Mouse (Mus musculus) embryonic facial prominence, embryonic 13.5 days (tissue): ENCODE data around the gene Ccdc160. TPM values are rescaled to one million over a fixed set of nuclear protein-coding genes. Genes with fewer than 3 reads are reported as not detected.

Experiments used
- ATAC-seq: fragments of 200-750 bp; cut with Nextera tagmentation; 2 replicates; pipeline ENCODE4 v1.8.0; 2017; ENCODE audit warnings: low read depth; ENCODE audit not compliant: insufficient number of reproducible peaks, insufficient read depth, low FRiP score, low TSS enrichment
- H3K27ac ChIP-seq: fragments of 300-500 bp; sonication (generic); 2 replicates; pipeline ENCODE4 v1.5.1; 2015; ENCODE audit warnings: moderate library complexity, mild to moderate bottlenecking, inconsistent platforms
- H3K27me3 ChIP-seq: fragments of 300-500 bp; sonication (generic); 2 replicates; pipeline ENCODE4 v1.6.1; 2015; ENCODE audit warnings: mild to moderate bottlenecking, inconsistent platforms
- H3K36me3 ChIP-seq: fragments of 300-500 bp; sonication (generic); 2 replicates; pipeline ENCODE4 v1.6.1; 2015; ENCODE audit warnings: mild to moderate bottlenecking, inconsistent platforms
- H3K4me1 ChIP-seq: fragments of 300-500 bp; sonication (generic); 2 replicates; pipeline ENCODE4 v1.6.1; 2015; ENCODE audit warnings: inconsistent platforms
- H3K4me2 ChIP-seq: fragments of 300-500 bp; sonication (generic); 2 replicates; pipeline ENCODE4 v1.6.1; 2015; ENCODE audit warnings: moderate library complexity, mild to moderate bottlenecking, inconsistent platforms
- H3K4me3 ChIP-seq: fragments of 300-500 bp; sonication (generic); 2 replicates; pipeline ENCODE4 v1.5.1; 2015; ENCODE audit warnings: mild to moderate bottlenecking, inconsistent platforms
- H3K9ac ChIP-seq: fragments of 300-500 bp; sonication (generic); 2 replicates; pipeline ENCODE4 v1.6.1; 2015; ENCODE audit warnings: mild to moderate bottlenecking, inconsistent platforms
- H3K9me3 ChIP-seq: fragments of 300-500 bp; sonication (generic); 2 replicates; pipeline ENCODE4 v1.6.1; 2016; ENCODE audit warnings: inconsistent platforms
- WGBS: fragments of 180-500 bp; shearing (Covaris S2); methylation state at CpG from one replicate; pipeline ENCODE4 v1.1.7; 2015; ENCODE audit warnings: mixed read lengths; 5-methylcytosine and 5-hydroxymethylcytosine counted together
- polyA plus RNA-seq: library from polyadenylated mRNA; unstranded; fragments of >200 nt; fragmentation: Nextera tagmentation; extraction: Ambion mirVana; gene quantifications from 2 replicates; pipeline ENCODE4 v1.2.1, GENCODE M21; 2015

Gene Ccdc160
- polyA plus RNA-seq, 1 experiment from 2014 or later = not detected

GRCm38 (mm10) chrX:52775973-52776372 lies 15.0 kb upstream of the Ccdc160 start:
- Histone ChIP-seq H3K9me3 (no peaks in the 10 kb centered on the region), H3K9ac (no peak overlapping the region), H3K27ac (no peak overlapping the region), H3K4me3 (no peak overlapping the region), H3K4me2 (no peak overlapping the region), H3K36me3 (no peaks in the 10 kb centered on the region), H3K4me1 (no peaks in the 10 kb centered on the region), H3K27me3 (no peaks in the 10 kb centered on the region)
- 55% methylated on average over 3 of the region's 3 CpGs for WGBS
- no peak for ATAC-seq

- no peaks in the 10 kb centered on the region for H3K4me1 ChIP-seq
- no peak overlapping the region for H3K4me2 ChIP-seq
- ATAC-seq = no peak
- no peak overlapping the region for H3K4me3 ChIP-seq
- no peak overlapping the region for H3K9ac ChIP-seq
- no peak overlapping the region for H3K27ac ChIP-seq
- no peaks in the 10 kb centered on the region for H3K9me3 ChIP-seq
- WGBS = 82% methylated on average over 5 of the region's 5 CpGs
- no peaks in the 10 kb centered on the region for H3K27me3 ChIP-seq
- H3K36me3 ChIP-seq = no peaks in the 10 kb centered on the region
Measured at GRCm38 (mm10) chrX:52777671-52778070, 13.3 kb upstream of the Ccdc160 start.

GRCm38 (mm10) chrX:52783898-52784297 lies 7.1 kb upstream of the Ccdc160 start:
- ATAC-seq = no peak
- WGBS = 79% methylated on average over 5 of the region's 5 CpGs
- H3K4me3 ChIP-seq = no peak overlapping the region

GRCm38 (mm10) chrX:52791944-52792719 lies 1.1 kb downstream of the Ccdc160 start:
- H3K4me1 ChIP-seq = no peaks in the 10 kb centered on the region
- peaks cover 6% of the 10 kb centered on the region for H3K27me3 ChIP-seq
- H3K4me2 ChIP-seq = no peak overlapping the region
- no peak overlapping the region for H3K9ac ChIP-seq
- no peak for ATAC-seq
- H3K4me3 ChIP-seq = no peak overlapping the region
- H3K9me3 ChIP-seq = no peaks in the 10 kb centered on the region
- H3K36me3 ChIP-seq = no peaks in the 10 kb centered on the region
- 51% methylated on average over 10 of the region's 10 CpGs for WGBS
- no peak overlapping the region for H3K27ac ChIP-seq

More at GRCm38 (mm10) chrX:52783898-52784297, 7.1 kb upstream of the Ccdc160 start:
- H3K9ac ChIP-seq = no peak overlapping the region
- no peaks in the 10 kb centered on the region for H3K36me3 ChIP-seq
- H3K9me3 ChIP-seq = no peaks in the 10 kb centered on the region
- H3K27me3 ChIP-seq = no peaks in the 10 kb centered on the region
- no peak overlapping the region for H3K4me2 ChIP-seq
- H3K27ac ChIP-seq = no peak overlapping the region
- H3K4me1 ChIP-seq = no peaks in the 10 kb centered on the region

- Histone ChIP-seq H3K9ac (no peak overlapping the region), H3K4me1 (no peaks in the 10 kb centered on the region), H3K4me2 (no peak overlapping the region), H3K9me3 (no peaks in the 10 kb centered on the region), H3K27me3 (peaks cover 6% of the 10 kb centered on the region), H3K27ac (no peak overlapping the region), H3K4me3 (no peak overlapping the region), H3K36me3 (no peaks in the 10 kb centered on the region)
- ATAC-seq = no peak
- WGBS = 37% methylated on average over 6 of the region's 6 CpGs
Measured at GRCm38 (mm10) chrX:52792861-52793260, 1.9 kb downstream of the Ccdc160 start.

GRCm38 (mm10) chrX:52795816-52796215 lies 4.8 kb downstream of the Ccdc160 start:
- 25% methylated on average over 8 of the region's 8 CpGs for WGBS
- peaks cover 4% of the 10 kb centered on the region for H3K27me3 ChIP-seq
- H3K4me2 ChIP-seq = no peak overlapping the region
- H3K9ac ChIP-seq = no peak overlapping the region
- H3K4me1 ChIP-seq = no peaks in the 10 kb centered on the region
- no peaks in the 10 kb centered on the region for H3K36me3 ChIP-seq
- H3K4me3 ChIP-seq = no peak overlapping the region
- H3K9me3 ChIP-seq = no peaks in the 10 kb centered on the region
- H3K27ac ChIP-seq = no peak overlapping the region
- ATAC-seq = no peak

GRCm38 (mm10) chrX:52797031-52797625 lies 6.1 kb downstream of the Ccdc160 start:
- H3K9me3 ChIP-seq = no peaks in the 10 kb centered on the region
- no peak overlapping the region for H3K4me3 ChIP-seq
- H3K9ac ChIP-seq = no peak overlapping the region
- ATAC-seq = no peak
- H3K36me3 ChIP-seq = no peaks in the 10 kb centered on the region
- H3K27ac ChIP-seq = no peak overlapping the region
- H3K4me2 ChIP-seq = no peak overlapping the region
- H3K4me1 ChIP-seq = no peaks in the 10 kb centered on the region
- no peaks in the 10 kb centered on the region; the same call in 1 of the 2 replicates for H3K27me3 ChIP-seq
- 57% methylated on average over 9 of the region's 9 CpGs for WGBS

- Histone ChIP-seq H3K4me3 (no peak overlapping the region), H3K36me3 (no peaks in the 10 kb centered on the region), H3K4me2 (no peak overlapping the region), H3K27ac (no peak overlapping the region), H3K9me3 (no peaks in the 10 kb centered on the region), H3K27me3 (no peaks in the 10 kb centered on the region), H3K9ac (no peak overlapping the region), H3K4me1 (no peaks in the 10 kb centered on the region)
- no peak for ATAC-seq
- 71% methylated on average over 14 of the region's 14 CpGs for WGBS
Measured at GRCm38 (mm10) chrX:52798255-52798654, 7.3 kb downstream of the Ccdc160 start.

GRCm38 (mm10) chrX:52799566-52799965 lies 8.6 kb downstream of the Ccdc160 start:
- ATAC-seq = no peak
- Histone ChIP-seq H3K4me2 (no peak overlapping the region), H3K27me3 (no peaks in the 10 kb centered on the region), H3K4me3 (no peak overlapping the region), H3K27ac (no peak overlapping the region), H3K9ac (no peak overlapping the region), H3K36me3 (no peaks in the 10 kb centered on the region), H3K4me1 (no peaks in the 10 kb centered on the region), H3K9me3 (no peaks in the 10 kb centered on the region)
- 54% methylated on average over 6 of the region's 6 CpGs for WGBS

- ATAC-seq = no peak
- Histone ChIP-seq H3K27me3 (no peaks in the 10 kb centered on the region), H3K36me3 (no peaks in the 10 kb centered on the region), H3K27ac (no peak overlapping the region), H3K4me1 (no peaks in the 10 kb centered on the region), H3K4me3 (no peak overlapping the region), H3K9me3 (no peaks in the 10 kb centered on the region), H3K9ac (no peak overlapping the region), H3K4me2 (no peak overlapping the region)
- WGBS = 56% methylated on average over 3 of the region's 3 CpGs
Measured at GRCm38 (mm10) chrX:52819338-52819737, 28.3 kb downstream of the Ccdc160 start.
